Mouse (Mus musculus): Measurements from ENCODE around the gene Tnfsf4. TPM values are rescaled to one million over a fixed set of nuclear protein-coding genes. Genes with fewer than 3 reads are reported as not detected.

Tnfsf4 gene
- polyA plus RNA-seq, 1 experiment, result not detected

GRCm38 (mm10) chr1:161390066-161390465 is 5.1 kb upstream of the Tnfsf4 start:
- Histone ChIP-seq H3K27ac (ENCODE audit: control insufficient read depth, insufficient read depth, low read depth, low read length, poor library complexity) (no peak overlapping the region), H3K4me1 (ENCODE audit: control insufficient read depth, insufficient read depth, low read length) (no peaks in the 10 kb centered on the region), H3K4me3 (replicated peaks; ENCODE audit: control insufficient read depth, low read depth, low read length) (no peak overlapping the region)
- WGBS, result 63% methylated on average over 2 of the region's 2 CpGs
- TF ChIP-seq POLR2A (IDR thresholded peaks at IDR 0.05; ENCODE audit: borderline replicate concordance, control insufficient read depth, low read depth, low read length) (no peak), CTCF (IDR thresholded peaks at IDR 0.05; ENCODE audit: control insufficient read depth, insufficient read depth, low read length) (no peak)

GRCm38 (mm10) chr1:161392906-161393305 is 2.3 kb upstream of the Tnfsf4 start:
- TF ChIP-seq CTCF (IDR thresholded peaks at IDR 0.05; ENCODE audit: control insufficient read depth, insufficient read depth, low read length), result no peak
- TF ChIP-seq POLR2A (IDR thresholded peaks at IDR 0.05; ENCODE audit: borderline replicate concordance, control insufficient read depth, low read depth, low read length), result no peak
- 17% methylated on average over 10 of the region's 10 CpGs for WGBS

GRCm38 (mm10) chr1:161395610-161396009 is 401 bp downstream of the Tnfsf4 start:
- WGBS, result 17% methylated on average over 5 of the region's 5 CpGs
- Histone ChIP-seq H3K27ac (ENCODE audit: control insufficient read depth, insufficient read depth, low read depth, low read length, poor library complexity) (no peak overlapping the region), H3K4me3 (replicated peaks; ENCODE audit: control insufficient read depth, low read depth, low read length) (no peak overlapping the region), H3K4me1 (ENCODE audit: control insufficient read depth, insufficient read depth, low read length) (no peaks in the 10 kb centered on the region; the same call in 1 of the 2 replicates)
- TF ChIP-seq CTCF (IDR thresholded peaks at IDR 0.05; ENCODE audit: control insufficient read depth, insufficient read depth, low read length) (no peak), POLR2A (IDR thresholded peaks at IDR 0.05; ENCODE audit: borderline replicate concordance, control insufficient read depth, low read depth, low read length) (no peak)

More at GRCm38 (mm10) chr1:161392906-161393305, 2.3 kb upstream of the Tnfsf4 start:
- no peaks in the 10 kb centered on the region; the same call in 1 of the 2 replicates for H3K4me1 ChIP-seq (ENCODE audit: control insufficient read depth, insufficient read depth, low read length)
- no peak overlapping the region for H3K27ac ChIP-seq (ENCODE audit: control insufficient read depth, insufficient read depth, low read depth, low read length, poor library complexity)
- H3K4me3 ChIP-seq (replicated peaks; ENCODE audit: control insufficient read depth, low read depth, low read length), result no peak overlapping the region

GRCm38 (mm10) chr1:161396351-161396750 is 1.1 kb downstream of the Tnfsf4 start:
- Histone ChIP-seq H3K4me3 (replicated peaks; ENCODE audit: control insufficient read depth, low read depth, low read length) (no peak overlapping the region), H3K27ac (ENCODE audit: control insufficient read depth, insufficient read depth, low read depth, low read length, poor library complexity) (no peak overlapping the region), H3K4me1 (ENCODE audit: control insufficient read depth, insufficient read depth, low read length) (no peaks in the 10 kb centered on the region; the same call in 1 of the 2 replicates)
- 10% methylated on average over 10 of the region's 10 CpGs for WGBS
- TF ChIP-seq POLR2A (IDR thresholded peaks at IDR 0.05; ENCODE audit: borderline replicate concordance, control insufficient read depth, low read depth, low read length) (no peak), CTCF (IDR thresholded peaks at IDR 0.05; ENCODE audit: control insufficient read depth, insufficient read depth, low read length) (no peak)

- 35% methylated on average over 6 of the region's 6 CpGs for WGBS
- no peak overlapping the region for H3K4me3 ChIP-seq (replicated peaks; ENCODE audit: control insufficient read depth, low read depth, low read length)
- no peak for TF ChIP-seq POLR2A (IDR thresholded peaks at IDR 0.05; ENCODE audit: borderline replicate concordance, control insufficient read depth, low read depth, low read length)
- peak; percentile 31; the same call in 1 of the 2 replicates for TF ChIP-seq CTCF (IDR thresholded peaks at IDR 0.05; ENCODE audit: control insufficient read depth, insufficient read depth, low read length)
- H3K27ac ChIP-seq (ENCODE audit: control insufficient read depth, insufficient read depth, low read depth, low read length, poor library complexity), result no peak overlapping the region
- H3K4me1 ChIP-seq (ENCODE audit: control insufficient read depth, insufficient read depth, low read length), result no peaks in the 10 kb centered on the region; the same call in 1 of the 2 replicates
Observed at GRCm38 (mm10) chr1:161400126-161400525, 4.9 kb downstream of the Tnfsf4 start.

- WGBS, result 80% methylated on average over 2 of the region's 2 CpGs
- H3K27ac ChIP-seq (ENCODE audit: control insufficient read depth, insufficient read depth, low read depth, low read length, poor library complexity), result no peak overlapping the region
- no peak overlapping the region for H3K4me3 ChIP-seq (replicated peaks; ENCODE audit: control insufficient read depth, low read depth, low read length)
- TF ChIP-seq CTCF (IDR thresholded peaks at IDR 0.05; ENCODE audit: control insufficient read depth, insufficient read depth, low read length) (no peak), POLR2A (IDR thresholded peaks at IDR 0.05; ENCODE audit: borderline replicate concordance, control insufficient read depth, low read depth, low read length) (no peak)
- H3K4me1 ChIP-seq (ENCODE audit: control insufficient read depth, insufficient read depth, low read length), result no peaks in the 10 kb centered on the region
Observed at GRCm38 (mm10) chr1:161403061-161403460, 7.9 kb downstream of the Tnfsf4 start.

GRCm38 (mm10) chr1:161406480-161406879 is 11.3 kb downstream of the Tnfsf4 start:
- no peak overlapping the region for H3K27ac ChIP-seq (ENCODE audit: control insufficient read depth, insufficient read depth, low read depth, low read length, poor library complexity)
- TF ChIP-seq POLR2A (IDR thresholded peaks at IDR 0.05; ENCODE audit: borderline replicate concordance, control insufficient read depth, low read depth, low read length) (no peak), CTCF (IDR thresholded peaks at IDR 0.05; ENCODE audit: control insufficient read depth, insufficient read depth, low read length) (no peak)
- H3K4me1 ChIP-seq (ENCODE audit: control insufficient read depth, insufficient read depth, low read length), result no peaks in the 10 kb centered on the region
- 68% methylated on average over 1 of the region's 1 CpGs for WGBS
- no peak overlapping the region for H3K4me3 ChIP-seq (replicated peaks; ENCODE audit: control insufficient read depth, low read depth, low read length)

- TF ChIP-seq POLR2A (IDR thresholded peaks at IDR 0.05; ENCODE audit: borderline replicate concordance, control insufficient read depth, low read depth, low read length) (no peak), CTCF (IDR thresholded peaks at IDR 0.05; ENCODE audit: control insufficient read depth, insufficient read depth, low read length) (no peak)
- Histone ChIP-seq H3K4me3 (replicated peaks; ENCODE audit: control insufficient read depth, low read depth, low read length) (no peak overlapping the region), H3K4me1 (ENCODE audit: control insufficient read depth, insufficient read depth, low read length) (no peaks in the 10 kb centered on the region), H3K27ac (ENCODE audit: control insufficient read depth, insufficient read depth, low read depth, low read length, poor library complexity) (no peak overlapping the region)
Observed at GRCm38 (mm10) chr1:161419926-161420325, 24.7 kb downstream of the Tnfsf4 start.

GRCm38 (mm10) chr1:161420646-161421045 is 25.4 kb downstream of the Tnfsf4 start:
- 68% methylated on average over 9 of the region's 9 CpGs for WGBS
- Histone ChIP-seq H3K4me1 (ENCODE audit: control insufficient read depth, insufficient read depth, low read length) (no peaks in the 10 kb centered on the region), H3K27ac (ENCODE audit: control insufficient read depth, insufficient read depth, low read depth, low read length, poor library complexity) (no peak overlapping the region), H3K4me3 (replicated peaks; ENCODE audit: control insufficient read depth, low read depth, low read length) (no peak overlapping the region)
- no peak for TF ChIP-seq POLR2A (IDR thresholded peaks at IDR 0.05; ENCODE audit: borderline replicate concordance, control insufficient read depth, low read depth, low read length)
- no peak for TF ChIP-seq CTCF (IDR thresholded peaks at IDR 0.05; ENCODE audit: control insufficient read depth, insufficient read depth, low read length)

All from bone marrow, adult 2 months (tissue).